Mouse (Mus musculus): ENCODE results near the gene Relch.
"Not testable (repeated sequence)": the region's sequence is repeated elsewhere in the genome, so short reads cannot be mapped to it uniquely, and the experiment has no call there.

Gene Relch

DNA sequence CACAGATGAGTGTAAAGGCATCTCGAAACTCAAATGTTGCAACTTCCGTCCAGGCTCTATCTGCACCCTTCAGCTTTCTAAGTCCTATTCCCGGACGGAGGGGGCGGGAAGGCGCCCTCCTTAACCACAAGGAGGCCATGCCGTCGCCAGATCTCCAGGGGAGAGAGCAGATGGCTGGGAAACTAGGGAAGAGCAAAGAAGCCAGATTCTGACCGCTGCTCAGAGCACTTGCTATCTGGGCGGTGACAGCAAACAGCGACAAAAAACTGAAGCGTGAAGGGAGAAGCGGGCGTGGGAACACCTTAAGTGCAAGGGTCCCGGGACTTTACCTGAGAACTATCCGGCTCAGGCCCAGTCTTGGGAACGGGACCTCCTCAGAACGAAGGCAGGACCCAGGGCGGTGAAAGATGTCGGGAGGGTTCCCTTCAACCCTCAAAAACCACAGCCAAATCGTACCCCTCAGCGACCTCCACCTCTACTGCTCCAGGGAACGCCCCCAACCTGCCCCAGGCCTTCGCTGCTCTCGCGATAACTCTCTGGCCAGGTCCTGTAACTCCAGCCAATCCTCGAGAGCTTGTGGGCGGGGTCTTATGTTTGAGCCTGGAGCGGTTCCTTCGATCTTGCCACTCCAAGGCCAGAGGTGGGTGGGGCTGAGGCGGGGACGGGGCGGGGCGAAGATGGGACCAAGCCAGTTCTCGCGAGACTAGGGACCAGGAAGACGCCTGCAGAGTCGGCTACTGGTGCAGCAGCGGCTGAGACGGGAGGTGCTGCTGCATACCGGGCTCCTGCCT, at the start of gene Relch, which contains the start of gene Pign:
Gene Relch (plus strand): TSS at position 691 of the 791 bp plus-strand sequence.
Gene Pign (minus strand): TSS at position 507 of the 791 bp plus-strand sequence.
- DNase-seq (ENCODE audit: low spot score) = peak; percentile 99

DNA sequence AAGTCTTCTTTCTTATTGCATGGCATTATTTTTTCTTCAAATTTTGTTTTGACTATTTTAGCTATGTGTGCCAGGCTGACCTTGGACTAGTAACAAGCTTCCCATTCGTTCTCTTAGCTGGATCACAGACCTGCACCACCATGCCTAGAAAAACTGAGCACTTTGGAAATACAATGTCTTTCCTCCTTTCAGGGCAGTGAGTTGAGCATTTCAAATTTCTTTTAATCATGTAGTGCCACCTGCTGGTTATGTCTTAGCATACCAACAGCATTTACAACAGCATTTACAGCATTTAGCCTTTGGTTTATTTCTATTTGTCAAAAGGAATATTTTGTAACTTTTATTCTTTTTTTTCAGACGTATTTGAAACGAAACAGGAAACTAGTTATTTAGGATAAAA, 33.2 kb upstream of the Relch start:
- DNase-seq (ENCODE audit: low spot score) = peak; percentile 63

DNA sequence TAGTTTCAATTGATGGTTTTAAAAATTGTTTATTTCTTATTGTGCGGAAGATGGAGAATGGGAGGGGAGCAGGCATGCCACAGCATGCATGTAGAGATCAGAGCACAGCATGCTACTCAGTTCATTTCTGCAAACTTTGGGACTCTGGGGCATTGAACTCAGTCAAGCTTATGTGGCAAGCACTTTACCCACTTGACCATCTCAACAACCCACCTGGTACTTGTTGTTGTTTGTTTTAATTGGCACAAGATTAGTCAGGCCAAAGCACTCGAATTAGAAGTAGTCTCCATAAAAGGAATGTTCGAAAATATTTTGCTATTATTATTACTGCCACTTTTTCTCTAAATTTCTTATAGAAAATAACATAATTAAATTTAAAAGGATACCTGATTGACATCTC, 19.6 kb upstream of the Relch start:
- DNase-seq (ENCODE audit: low spot score) = no peak

DNA sequence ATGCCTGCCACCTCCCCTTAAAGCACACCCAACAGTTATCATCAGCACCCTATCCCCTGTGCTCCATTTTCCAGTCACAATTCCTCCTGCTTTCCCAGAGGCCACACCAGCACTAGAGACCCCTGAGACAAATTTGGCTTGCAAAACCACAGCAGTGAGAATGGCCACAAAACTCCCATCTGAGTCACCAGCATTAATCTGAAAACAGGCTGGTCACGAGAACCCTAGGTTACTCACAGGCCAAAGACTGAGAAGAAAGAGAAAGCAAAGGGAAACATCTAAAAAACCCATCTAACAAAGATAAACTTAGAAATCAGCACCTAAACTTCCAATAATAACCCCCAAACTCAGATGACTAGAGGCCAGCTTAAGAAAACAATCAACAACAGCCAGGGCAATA, 13.0 kb upstream of the Relch start:
- DNase-seq (ENCODE audit: low spot score) = no peak

DNA sequence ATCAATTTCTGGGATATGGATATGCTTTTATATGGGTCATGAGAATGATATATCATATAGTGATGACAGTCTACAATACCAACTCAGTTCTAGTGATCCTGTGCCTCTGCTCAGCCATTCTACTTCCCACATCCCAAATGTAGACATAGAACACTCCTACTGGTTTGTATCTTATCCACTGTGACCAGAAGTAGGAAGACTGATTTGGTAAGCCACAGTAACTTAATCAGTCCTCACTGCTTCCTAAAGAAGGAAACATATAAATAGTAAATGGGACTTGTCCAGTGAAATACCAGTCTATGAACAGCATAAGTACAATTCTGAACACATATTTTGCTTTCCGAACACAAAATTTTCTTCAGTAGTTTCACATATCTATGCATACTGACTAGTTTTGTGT, 9.7 kb upstream of the Relch start:
- DNase-seq (ENCODE audit: low spot score) = no peak

DNA sequence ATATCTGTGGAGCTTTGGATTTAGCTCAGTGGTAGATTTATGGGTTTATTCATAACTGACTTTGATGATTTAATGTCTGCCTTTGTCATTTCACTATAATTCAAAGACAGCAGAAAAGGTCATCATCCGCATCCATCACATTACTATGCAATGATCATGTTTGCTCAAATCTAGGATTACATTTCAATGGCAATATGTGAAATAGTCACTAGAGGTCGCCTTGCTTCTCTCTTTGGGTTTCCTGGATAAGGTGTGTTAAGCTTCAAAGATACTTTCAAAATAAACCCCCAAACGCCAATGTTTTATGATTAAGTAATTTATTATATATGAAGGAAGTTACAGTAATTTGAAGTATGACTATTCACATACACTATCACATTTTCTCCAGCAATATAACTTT, 3.6 kb upstream of the Relch start:
- peak; percentile 74 for DNase-seq (ENCODE audit: low spot score)

DNA sequence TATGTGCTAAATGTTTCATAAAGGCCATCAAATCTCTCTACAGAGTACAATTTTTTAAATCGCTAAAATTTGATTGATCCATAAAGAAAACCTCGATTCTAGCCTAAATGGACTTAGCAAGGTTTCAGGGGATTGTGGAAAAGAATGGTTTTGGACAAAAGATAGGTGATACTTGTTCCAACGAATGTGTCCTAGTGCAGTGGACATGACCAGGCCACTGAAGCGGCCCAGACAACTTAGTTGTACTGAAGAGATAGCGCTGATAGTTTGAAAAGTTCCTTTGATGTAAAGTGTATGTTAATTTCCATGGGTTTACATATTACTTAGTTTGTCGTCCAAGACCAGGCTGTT, 866 bp upstream of the Relch start:
- DNase-seq (ENCODE audit: low spot score) = no peak

DNA sequence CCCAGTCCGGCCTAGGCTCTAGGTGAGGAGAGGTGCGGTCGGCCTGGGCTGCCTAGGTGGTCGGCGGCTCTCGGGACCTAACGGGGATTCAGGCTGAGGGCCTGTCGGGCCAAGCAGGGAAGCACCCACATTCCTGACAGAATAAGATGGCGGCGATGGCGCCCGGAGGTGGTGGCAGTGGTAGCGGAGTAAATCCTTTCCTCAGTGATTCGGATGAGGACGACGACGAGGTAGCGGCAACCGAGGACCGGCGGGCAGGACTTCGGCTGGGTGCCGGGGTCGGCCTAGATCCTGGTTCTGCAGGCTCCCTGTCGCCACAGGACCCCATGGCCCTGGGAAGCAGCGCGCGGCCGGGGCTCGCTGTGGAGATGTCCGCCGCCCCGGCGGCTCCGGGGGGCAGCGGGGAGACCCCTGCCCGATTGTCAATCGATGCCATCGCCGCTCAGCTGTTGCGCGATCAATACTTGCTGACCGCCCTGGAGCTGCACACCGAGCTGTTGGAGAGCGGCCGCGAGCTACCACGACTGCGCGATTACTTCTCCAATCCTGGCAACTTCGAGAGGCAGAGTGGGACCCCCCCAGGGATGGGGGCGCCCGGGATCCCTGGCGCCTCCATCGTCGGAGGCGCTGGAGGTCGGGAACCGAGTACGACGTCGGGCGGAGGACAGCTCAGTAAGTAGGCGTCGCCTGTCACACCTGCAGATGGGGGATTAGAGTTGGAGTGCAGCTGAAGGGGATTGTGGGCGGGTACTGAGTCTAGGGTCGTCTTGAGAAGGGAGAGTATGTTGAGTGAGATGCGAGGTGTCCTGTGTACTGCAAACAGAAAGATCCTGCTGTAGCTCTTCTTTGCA, 526 bp downstream of the Relch start:
- DNase-seq (ENCODE audit: low spot score) = no peak

DNA sequence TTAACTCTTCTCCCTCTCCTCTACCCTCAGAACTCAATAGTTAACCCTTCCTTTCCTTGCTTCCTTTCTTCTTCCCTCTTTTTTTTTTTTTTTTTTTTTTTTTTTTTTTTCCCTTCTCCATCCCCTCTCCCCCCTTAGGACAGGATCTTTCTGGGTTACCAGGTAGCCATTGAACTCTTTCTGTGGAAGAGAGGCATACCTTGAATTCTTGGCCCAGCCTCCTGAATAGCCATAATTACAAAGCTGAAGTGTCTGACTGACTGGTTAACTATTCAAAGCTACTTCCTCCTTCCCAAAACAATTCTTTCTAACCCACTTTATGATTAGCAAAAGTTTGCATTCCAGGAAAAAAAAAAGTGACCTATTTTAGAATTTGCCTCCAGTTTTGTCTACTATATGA, 6.0 kb downstream of the Relch start:
- no peak for DNase-seq (ENCODE audit: low spot score)

DNA sequence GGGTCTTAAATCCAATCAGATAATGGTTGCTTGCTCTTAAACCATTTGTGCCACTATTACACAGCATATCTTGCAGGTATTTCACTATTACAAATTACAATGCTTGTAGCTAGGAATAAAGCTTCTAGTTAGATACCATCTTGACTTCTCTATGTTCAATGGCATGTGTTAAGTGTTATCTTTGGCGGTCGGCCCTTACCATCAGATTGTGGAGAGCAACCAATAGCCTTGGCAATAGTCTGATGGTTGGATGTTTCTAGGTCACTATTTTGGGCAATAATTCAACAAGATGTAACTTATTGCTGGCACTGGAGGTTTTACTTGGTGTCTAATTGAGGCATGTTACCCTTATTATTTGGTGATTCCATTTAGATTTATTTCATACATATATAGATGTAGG, 11.1 kb downstream of the Relch start:
- DNase-seq (ENCODE audit: low spot score) = no peak

DNA sequence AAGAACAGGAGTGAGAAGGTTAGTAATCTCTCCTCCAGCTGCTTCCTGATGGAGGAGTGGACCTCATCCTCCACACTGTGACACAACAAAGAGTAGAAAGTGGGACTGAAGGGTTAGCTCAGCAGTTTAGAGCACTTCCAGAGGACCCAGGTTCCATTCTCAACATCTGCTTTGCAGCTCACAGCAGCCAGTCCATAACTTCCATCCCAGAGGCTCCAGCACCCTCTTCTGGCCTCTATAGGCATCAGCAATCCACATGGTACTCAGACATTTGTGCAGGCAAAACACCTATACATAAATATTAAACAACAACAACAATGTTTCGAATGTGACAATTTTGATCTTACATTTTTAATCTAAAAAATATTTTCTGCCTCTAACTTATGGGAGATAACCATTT, 16.9 kb downstream of the Relch start:
- peak; percentile 33 for DNase-seq (ENCODE audit: low spot score)

DNA sequence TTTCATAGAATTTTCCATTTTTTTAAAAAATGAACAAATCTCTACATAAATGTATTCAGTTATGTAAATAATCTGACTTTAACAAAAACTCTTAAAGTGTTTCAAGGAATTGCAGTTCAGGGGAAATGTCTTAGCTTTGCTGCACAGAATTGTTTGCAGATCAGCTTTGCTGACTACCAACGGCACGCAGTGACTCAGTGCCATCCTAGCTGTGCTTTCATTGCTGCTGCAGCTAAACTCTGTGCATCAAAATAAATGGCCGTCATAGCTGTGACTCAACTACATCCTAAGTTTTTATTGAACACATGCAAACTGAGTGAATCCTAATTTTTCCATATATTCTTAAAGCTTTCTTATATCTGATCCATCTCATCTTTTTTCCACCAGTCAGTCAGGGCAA, 21.8 kb downstream of the Relch start:
- DNase-seq (ENCODE audit: low spot score) = no peak

DNA sequence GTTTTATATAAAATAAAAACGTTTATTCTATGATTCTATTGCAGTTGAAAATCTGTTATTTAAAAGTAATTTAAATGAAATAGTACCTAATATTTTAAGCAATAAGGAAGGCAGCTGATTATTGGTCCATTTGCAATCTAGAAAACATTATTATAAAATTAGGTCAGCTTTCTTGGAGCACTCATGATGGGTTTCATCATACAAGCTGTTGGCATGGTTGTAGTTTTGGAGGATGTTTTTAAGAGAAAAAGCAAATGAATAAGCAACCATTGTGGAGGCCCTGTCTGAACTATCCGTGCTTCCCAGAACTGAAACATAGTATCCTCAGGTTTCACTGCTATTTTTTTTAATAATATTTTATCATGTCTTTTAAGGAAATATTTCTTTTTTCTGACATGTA, 31.9 kb downstream of the Relch start:
- DNase-seq (ENCODE audit: low spot score) = peak; percentile 55

DNA sequence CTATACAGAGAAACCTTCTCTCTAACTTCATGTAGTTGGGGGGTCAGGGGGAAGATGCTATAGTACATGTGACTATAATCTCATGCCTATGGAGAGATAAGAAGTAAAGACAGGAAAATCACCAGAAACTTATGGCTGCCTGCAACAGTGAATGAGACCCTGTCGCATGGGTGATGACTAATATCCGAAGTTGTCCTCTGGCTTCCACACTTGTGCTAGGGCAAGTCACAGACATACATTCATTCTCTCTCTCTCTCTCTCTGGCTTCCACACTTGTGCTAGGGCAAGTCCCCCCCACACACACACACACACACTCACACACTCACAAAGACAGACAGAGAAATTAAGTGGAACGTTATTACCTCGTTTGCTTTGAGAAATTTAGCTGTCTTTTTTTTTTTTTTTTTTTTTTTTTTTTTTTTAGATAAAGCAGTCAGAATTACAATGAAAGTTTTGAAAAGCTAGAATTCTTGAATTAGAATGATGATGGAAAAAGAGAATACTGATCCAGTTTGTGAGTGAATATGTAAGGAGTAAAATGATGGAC, 37.4 kb downstream of the Relch start:
- no peak for DNase-seq (ENCODE audit: low spot score)

DNA sequence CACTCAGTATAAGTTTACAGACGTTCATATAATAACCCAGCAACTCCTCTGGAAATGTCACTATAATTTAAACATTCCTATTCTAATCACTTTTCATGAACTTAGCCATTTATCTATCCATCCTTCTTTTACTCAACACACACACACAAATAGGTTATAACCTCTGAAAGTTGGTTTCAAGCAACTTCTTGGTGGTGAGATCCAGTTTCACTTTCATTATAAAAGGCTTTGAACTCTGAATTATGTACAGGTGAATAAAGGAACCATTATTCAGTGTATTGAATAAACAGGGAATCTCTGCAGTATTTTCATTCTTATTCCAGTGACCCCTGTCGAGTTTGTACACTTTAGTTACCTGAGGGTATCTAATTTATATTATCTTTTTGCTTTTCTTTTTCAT, 45.8 kb downstream of the Relch start:
- DNase-seq (ENCODE audit: low spot score) = no peak

DNA sequence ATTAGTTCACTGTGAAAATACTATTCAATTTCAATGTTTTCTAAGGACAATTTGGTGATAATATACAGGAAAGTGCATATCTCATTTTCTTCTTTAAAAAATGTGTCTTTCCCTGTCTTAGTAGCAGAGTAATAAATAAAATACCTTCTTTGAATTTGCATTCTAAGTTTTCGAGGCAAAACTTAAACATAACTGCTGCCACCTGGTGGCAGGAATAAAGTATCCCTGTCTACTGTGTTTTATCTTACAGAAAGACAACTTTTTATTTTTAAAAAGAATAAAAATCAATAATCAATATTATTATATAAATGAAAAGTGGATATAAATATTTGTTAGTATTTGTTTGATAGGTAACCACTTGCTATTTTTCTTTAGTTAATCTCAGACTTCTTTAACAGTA, 47.6 kb downstream of the Relch start:
- peak; percentile 56 for DNase-seq (ENCODE audit: low spot score)

DNA sequence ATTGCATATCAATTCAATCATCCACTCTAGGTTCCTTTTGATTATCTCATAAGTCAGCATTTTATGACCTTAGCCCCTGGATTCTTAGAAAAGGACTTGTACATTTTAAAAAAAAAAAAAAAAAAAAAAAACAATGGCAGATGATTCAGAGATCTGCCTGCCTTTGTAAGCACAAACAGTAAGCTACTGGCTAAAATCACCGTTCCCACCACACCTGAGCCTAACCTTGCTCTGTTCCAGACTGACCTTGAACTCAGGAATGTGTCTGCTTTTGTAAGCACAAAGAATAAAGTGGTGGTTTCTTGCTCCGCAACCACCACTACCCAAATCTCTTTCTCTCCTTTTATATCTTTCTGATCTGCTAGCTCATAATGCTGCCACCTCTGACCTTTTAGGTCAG, 49.2 kb downstream of the Relch start:
- DNase-seq (ENCODE audit: low spot score) = no peak

DNA sequence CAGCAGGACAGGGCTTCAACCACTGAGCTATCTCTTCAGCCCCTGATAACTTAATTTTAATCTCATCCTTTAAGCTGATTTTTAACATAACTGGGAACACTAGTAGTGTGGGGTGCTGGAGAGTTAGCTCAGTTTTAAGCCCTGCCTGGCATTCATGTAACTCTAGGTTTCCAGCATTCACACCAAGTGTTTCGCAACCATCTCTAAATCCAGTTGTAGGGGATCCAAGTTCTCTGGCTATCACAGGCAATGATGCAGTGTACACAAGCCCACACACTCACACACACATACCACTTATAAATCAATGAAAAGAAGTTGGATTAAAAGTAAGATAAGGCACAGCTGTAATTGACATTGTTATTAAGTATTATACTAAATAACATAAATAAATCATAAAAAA, 54.7 kb downstream of the Relch start:
- DNase-seq (ENCODE audit: low spot score) = peak; percentile 58

DNA sequence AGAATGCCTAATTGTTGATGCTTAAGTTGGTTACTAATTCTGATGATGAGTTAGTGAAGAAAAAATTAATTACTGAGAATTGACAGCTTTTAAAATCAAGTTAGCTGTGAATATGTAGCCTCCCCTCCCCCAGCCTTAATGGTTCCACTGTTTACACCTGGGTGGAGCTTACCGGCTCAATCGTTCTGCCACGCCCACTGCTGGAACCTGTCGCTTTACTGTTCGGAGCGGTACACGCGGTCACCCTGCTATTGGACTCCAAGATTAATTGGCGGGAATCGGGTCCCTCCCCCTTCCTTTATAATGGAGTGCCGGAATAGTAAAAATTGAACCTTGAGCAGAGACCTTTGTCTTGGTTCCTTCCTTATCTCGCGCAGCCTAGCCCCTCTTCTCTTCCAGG, 65.6 kb downstream of the Relch start:
- not testable (repeated sequence) for DNase-seq (ENCODE audit: low spot score)

DNA sequence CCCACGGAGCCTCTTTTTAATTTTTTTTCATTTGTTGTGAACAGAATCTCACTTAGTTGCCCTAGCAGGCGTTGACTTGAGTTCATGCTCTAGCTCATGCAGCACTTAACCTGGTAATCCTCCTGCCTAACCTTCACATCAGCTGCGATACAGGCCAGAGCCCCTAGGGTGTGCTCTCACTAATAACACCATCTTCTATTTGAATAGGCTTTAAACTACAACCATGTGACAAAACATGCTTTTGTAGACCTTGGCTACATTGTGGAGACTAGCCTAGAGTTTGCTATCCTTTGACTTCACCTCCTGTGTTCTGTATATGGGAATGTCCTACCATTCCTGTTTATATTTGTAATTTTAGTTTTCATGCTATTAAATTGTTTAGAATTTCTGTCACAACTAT, 71.7 kb downstream of the Relch start:
- DNase-seq (ENCODE audit: low spot score) = peak; percentile 14

DNA sequence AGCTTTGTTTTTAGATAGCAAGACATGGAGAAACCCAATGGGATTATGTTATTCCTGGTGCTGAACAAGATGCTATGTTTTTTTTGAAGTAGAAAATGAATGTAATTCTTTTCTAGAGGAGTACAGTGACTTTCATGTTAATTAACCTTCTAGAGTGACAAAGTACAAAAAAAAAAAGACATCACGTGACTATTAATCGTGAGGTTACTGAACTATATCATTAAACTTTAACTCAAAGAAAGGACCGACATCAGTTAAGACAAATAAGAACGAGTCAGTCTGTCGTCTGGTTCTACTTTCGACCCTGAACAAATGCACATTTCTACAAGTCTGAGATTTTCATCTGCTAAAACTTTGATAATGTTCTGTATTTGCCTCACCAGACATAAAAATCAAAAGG, 74.7 kb downstream of the Relch start:
- DNase-seq (ENCODE audit: low spot score) = no peak

DNA sequence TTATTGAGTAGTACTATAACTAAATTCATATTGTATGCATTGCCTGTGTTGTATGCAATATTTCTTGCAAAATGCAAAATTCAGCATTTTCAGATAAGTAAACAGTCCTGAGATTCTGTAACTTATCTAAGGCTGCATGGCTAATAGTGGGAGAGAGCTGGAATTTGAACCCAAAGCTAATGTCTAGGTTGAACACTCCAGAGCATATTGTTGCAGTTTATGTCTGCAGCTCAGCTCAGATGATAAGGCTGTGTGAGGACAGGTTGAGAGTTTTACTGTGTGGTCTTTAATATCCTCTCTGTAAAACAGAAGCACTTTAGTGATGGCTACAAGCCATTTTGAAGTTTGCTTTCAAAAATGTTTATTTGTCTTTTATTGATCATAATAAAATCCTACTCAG, 75.8 kb downstream of the Relch start:
- no peak for DNase-seq (ENCODE audit: low spot score)

DNA sequence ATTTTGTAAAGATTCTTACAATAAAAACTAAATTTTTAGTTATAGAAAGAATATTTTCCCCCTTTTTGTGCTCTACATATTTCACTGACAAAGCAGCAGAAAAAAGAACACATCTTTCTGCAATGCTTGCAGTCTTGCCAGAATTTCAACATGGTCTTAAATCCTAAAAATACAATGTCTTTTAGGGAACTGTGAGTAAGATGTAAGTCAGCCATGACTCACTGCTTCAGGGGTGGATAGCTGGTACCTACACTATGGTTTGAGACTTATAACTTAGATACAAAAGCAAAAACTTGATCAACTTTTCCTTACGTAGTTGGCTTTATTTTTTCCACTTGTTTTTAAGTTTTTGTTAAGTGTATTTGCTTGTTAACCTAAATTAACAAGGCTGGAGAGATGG, 78.8 kb downstream of the Relch start:
- no peak for DNase-seq (ENCODE audit: low spot score)
